Mouse (Mus musculus) heart, embryonic 13.5 days (tissue): ENCODE measurements at regions not wholly inside any gene's neighbourhood (a gene's known extent, or its start where the extent isn't known, plus 50 kb on each side); places are given as distances from the start of the nearest gene placed in this dataset.
A peak's percentile ranks its signal among the peaks of the same experiment; 100 is the strongest.

ENCODE experiments used
- ATAC-seq: fragments of 200-750 bp; cut with Nextera tagmentation; 2 replicates; pipeline ENCODE4 v1.8.0; 2017; ENCODE audit warnings: moderate TSS enrichment; ENCODE audit not compliant: insufficient number of reproducible peaks, low FRiP score, low TSS enrichment; ENCODE audit errors: extremely low read depth
- H3K27ac ChIP-seq: fragments of 300-500 bp; sonication (generic); replicated peaks from 2 replicates; pipeline ENCODE4 v1.5.1; 2015; ENCODE audit warnings: moderate library complexity, mild to moderate bottlenecking, inconsistent platforms
- H3K27me3 ChIP-seq: fragments of 300-500 bp; sonication (generic); replicated peaks from 2 replicates; pipeline ENCODE4 v1.6.1; 2015; ENCODE audit warnings: mild to moderate bottlenecking, inconsistent platforms
- H3K36me3 ChIP-seq: fragments of 300-500 bp; sonication (generic); 2 replicates; pipeline ENCODE4 v1.6.1; 2015; ENCODE audit warnings: mild to moderate bottlenecking, inconsistent platforms
- H3K4me1 ChIP-seq: fragments of 300-500 bp; sonication (generic); 2 replicates; pipeline ENCODE4 v1.6.1; 2015; ENCODE audit warnings: inconsistent platforms
- H3K4me2 ChIP-seq: fragments of 300-500 bp; sonication (generic); 2 replicates; pipeline ENCODE4 v1.6.1; 2015; ENCODE audit warnings: inconsistent platforms, mild to moderate bottlenecking, moderate library complexity
- H3K4me3 ChIP-seq: fragments of 300-500 bp; sonication (generic); 2 replicates; pipeline ENCODE4 v1.5.1; 2015; ENCODE audit warnings: moderate library complexity, mild to moderate bottlenecking, inconsistent platforms
- H3K9ac ChIP-seq: fragments of 300-500 bp; sonication (generic); 2 replicates; pipeline ENCODE4 v1.6.1; 2015; ENCODE audit warnings: inconsistent platforms, mild to moderate bottlenecking, moderate library complexity
- H3K9me3 ChIP-seq: fragments of 300-500 bp; sonication (generic); 2 replicates; pipeline ENCODE4 v1.6.1; 2016; ENCODE audit warnings: inconsistent platforms
- WGBS: fragments of 180-500 bp; shearing (Covaris S2); methylation state at CpG from one replicate; pipeline ENCODE4 v1.1.7; 2015; ENCODE audit warnings: mixed read lengths; 5-methylcytosine and 5-hydroxymethylcytosine counted together

GRCm38 (mm10) chr19:56198474-56199236, 88.3 kb upstream of the Habp2 start:
- Histone ChIP-seq H3K27me3 (peaks cover 8% of the 10 kb centered on the region; the same call in 1 of the 2 replicates), H3K27ac (0 out of 2 replicates have a peak overlapping the region, but pooled peaks have one; percentile 8)
- 72% methylated on average over 15 of the region's 15 CpGs for WGBS

DNA sequence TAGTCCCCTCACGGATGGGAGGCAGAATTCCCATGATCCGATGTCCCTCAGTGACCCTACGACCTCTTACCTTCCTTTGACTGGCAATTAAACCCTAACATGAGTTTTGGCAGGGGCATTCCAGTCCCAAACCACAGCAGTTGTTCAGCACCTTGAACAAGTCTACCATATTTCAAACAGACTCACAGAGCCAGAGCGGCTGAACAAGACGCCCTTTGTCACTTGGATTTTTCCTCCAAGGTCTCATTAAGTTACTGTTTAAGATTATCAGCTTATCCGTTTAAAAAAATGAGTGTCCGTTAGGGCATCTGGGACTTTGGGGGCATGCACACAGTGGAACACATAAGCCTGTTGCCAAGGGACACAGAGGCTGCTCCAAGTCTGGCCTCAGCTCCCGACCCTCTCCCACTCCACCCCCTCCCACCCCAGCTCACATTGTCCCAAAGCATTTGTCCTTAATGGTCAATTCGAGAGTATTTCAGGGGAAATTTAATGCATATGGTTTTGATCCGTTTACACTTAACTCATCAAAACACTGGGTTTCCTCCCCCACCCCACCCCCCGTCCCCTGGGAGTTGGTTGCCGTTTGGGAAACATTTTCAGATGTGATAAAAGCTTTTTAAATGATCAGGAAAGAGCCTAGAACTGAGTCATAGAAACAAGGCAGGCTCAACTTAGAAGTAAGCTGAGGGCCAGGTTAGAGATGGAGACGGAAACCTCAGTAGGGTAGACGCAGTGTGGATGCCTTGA, 87.4 kb upstream of the Habp2 start:
- no peaks in the 10 kb centered on the region for H3K9me3 ChIP-seq
- WGBS = 59% methylated on average over 14 of the region's 14 CpGs
- peaks cover 3% of the 10 kb centered on the region; the same call in 1 of the 2 replicates for H3K4me1 ChIP-seq
- no peaks in the 10 kb centered on the region for H3K36me3 ChIP-seq
- peak overlapping the region; percentile 36 for H3K27ac ChIP-seq
- no peak overlapping the region for H3K4me2 ChIP-seq
- ATAC-seq = no peak
- H3K27me3 ChIP-seq = peaks cover 8% of the 10 kb centered on the region; the same call in 1 of the 2 replicates
- no peak overlapping the region for H3K4me3 ChIP-seq
- no peak overlapping the region for H3K9ac ChIP-seq

More at GRCm38 (mm10) chr19:56198474-56199236, 88.3 kb upstream of the Habp2 start:
- no peak for ATAC-seq
- 0 out of 2 replicates have a peak, but pooled peaks cover 3% of the 10 kb centered on the region for H3K4me1 ChIP-seq
- H3K36me3 ChIP-seq = no peaks in the 10 kb centered on the region
- H3K4me2 ChIP-seq = no peak overlapping the region
- no peak overlapping the region for H3K4me3 ChIP-seq
- H3K9ac ChIP-seq = no peak overlapping the region
- no peaks in the 10 kb centered on the region for H3K9me3 ChIP-seq

DNA sequence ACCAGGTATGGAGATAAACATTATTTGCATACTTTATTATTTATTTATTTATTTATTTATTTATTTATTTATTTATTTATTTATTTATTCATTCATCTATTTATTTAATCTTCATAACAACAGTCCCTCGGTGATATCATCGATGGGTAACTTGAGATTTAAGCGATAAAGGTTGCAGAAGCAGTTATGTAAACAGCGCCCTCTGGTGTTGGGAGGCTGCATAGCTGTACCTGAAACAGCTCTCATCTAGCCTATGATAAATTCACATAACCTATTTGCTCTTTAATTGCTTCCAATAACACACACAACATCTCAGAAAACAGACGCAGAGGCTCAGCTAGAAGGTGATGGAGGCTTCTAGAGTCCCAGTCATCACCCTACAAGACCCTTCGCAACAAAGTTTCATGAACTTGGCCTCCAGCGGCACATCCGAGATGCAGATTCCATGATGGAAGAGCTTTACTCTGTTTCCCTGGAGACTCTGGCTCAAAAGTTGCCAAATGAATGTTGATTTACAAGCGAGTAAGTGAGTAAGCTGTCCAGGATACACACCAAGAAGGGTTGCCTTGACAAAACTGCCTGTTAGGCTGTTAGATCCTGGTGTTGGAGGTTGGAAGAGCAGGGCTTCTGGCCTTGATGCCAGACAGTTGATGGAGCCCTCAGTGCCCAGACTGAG, 85.8 kb upstream of the Habp2 start:
- ATAC-seq = no peak
- no peak overlapping the region for H3K9ac ChIP-seq
- peaks cover 3% of the 10 kb centered on the region; the same call in 1 of the 2 replicates for H3K4me1 ChIP-seq
- no peaks in the 10 kb centered on the region for H3K36me3 ChIP-seq
- no peak overlapping the region for H3K27ac ChIP-seq
- H3K4me3 ChIP-seq = no peak overlapping the region
- no peaks in the 10 kb centered on the region for H3K9me3 ChIP-seq
- no peak overlapping the region for H3K4me2 ChIP-seq
- 78% methylated on average over 9 of the region's 9 CpGs for WGBS
- peaks cover 8% of the 10 kb centered on the region; the same call in 1 of the 2 replicates for H3K27me3 ChIP-seq

- Histone ChIP-seq H3K4me2 (no peak overlapping the region), H3K27ac (no peak overlapping the region), H3K36me3 (no peaks in the 10 kb centered on the region), H3K4me3 (no peak overlapping the region), H3K9ac (no peak overlapping the region), H3K4me1 (peaks cover 3% of the 10 kb centered on the region; the same call in 1 of the 2 replicates), H3K9me3 (no peaks in the 10 kb centered on the region), H3K27me3 (peaks cover 4% of the 10 kb centered on the region; the same call in 1 of the 2 replicates)
- no peak for ATAC-seq
These were observed 85.0 kb upstream of the Habp2 start for GRCm38 (mm10) chr19:56201738-56202480.

DNA sequence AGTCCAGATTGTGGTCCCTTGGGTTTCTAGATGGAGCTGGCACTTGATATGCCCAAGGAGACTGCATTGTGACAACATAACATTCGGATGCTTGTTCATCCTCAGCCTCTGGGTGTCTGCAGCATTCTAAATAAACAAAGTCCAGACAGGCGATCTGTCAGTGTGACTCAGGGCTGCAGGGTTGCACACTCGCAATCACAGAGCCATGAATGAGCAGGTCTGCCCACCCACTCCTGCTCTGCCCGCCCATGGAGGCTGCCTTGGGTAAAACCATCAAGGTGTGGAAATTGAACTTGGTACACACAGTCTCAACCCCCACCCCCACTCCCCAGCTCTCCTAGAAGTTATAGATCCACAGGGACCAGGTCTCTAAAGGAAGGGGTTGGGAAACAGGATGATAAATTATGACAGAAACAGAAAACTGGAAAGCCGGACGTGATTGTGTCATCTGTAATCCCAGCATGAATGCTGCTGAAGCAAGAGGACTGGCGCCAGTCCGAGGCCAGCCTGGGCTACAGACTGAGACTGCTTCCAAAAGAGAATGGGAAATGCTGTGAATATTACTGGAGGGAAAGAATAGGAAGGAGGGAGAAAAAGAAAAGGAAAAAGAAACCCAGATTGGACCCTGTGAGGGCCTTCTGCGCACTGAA, 84.3 kb upstream of the Habp2 start:
- Histone ChIP-seq H3K4me3 (no peak overlapping the region), H3K27ac (no peak overlapping the region), H3K9ac (no peak overlapping the region), H3K36me3 (no peaks in the 10 kb centered on the region), H3K27me3 (no peaks in the 10 kb centered on the region; the same call in 1 of the 2 replicates), H3K4me2 (no peak overlapping the region), H3K9me3 (no peaks in the 10 kb centered on the region), H3K4me1 (peaks cover 3% of the 10 kb centered on the region; the same call in 1 of the 2 replicates)
- WGBS = 63% methylated on average over 9 of the region's 9 CpGs
- no peak for ATAC-seq

GRCm38 (mm10) chr19:56218536-56218935, 68.4 kb upstream of the Habp2 start:
- no peaks in the 10 kb centered on the region for H3K36me3 ChIP-seq
- H3K9ac ChIP-seq = no peak overlapping the region
- ATAC-seq = no peak
- H3K27me3 ChIP-seq = 0 out of 2 replicates have a peak, but pooled peaks cover 1% of the 10 kb centered on the region
- H3K4me2 ChIP-seq = no peak overlapping the region
- H3K27ac ChIP-seq = no peak overlapping the region
- no peaks in the 10 kb centered on the region for H3K9me3 ChIP-seq
- H3K4me3 ChIP-seq = no peak overlapping the region
- no peaks in the 10 kb centered on the region for H3K4me1 ChIP-seq
- 63% methylated on average over 6 of the region's 6 CpGs for WGBS

GRCm38 (mm10) chr19:56220724-56221407, 66.1 kb upstream of the Habp2 start:
- no peak overlapping the region for H3K27ac ChIP-seq
- H3K4me1 ChIP-seq = no peaks in the 10 kb centered on the region
- H3K9ac ChIP-seq = no peak overlapping the region; the same call in 1 of the 2 replicates
- H3K27me3 ChIP-seq = peaks cover 15% of the 10 kb centered on the region
- H3K9me3 ChIP-seq = no peaks in the 10 kb centered on the region
- H3K4me2 ChIP-seq = no peak overlapping the region
- WGBS = 67% methylated on average over 15 of the region's 15 CpGs
- ATAC-seq = no peak
- H3K36me3 ChIP-seq = no peaks in the 10 kb centered on the region
- H3K4me3 ChIP-seq = no peak overlapping the region

DNA sequence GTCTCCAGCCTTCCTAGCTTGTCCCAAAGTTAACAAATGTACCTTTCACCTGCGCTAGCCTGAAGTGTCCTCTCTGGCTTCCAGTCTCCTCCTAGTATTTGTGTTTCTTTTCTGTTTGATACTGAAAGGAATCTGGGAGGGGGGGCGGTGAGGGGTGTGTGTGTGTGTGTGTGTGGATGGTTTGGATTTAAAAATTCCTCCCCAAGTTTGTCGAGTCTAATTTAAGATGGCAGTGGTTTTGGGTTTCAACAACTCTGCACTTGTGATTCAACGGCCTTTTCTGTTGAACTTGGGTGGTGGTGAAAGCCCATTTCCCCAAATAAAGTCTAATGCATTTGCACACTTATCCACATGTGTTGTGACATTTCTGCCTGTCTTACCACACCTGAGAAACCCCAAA, 64.4 kb upstream of the Habp2 start:
- ATAC-seq = no peak
- Histone ChIP-seq H3K4me1 (no peaks in the 10 kb centered on the region), H3K27ac (no peak overlapping the region), H3K9ac (no peak overlapping the region), H3K36me3 (no peaks in the 10 kb centered on the region), H3K4me3 (no peak overlapping the region), H3K9me3 (no peaks in the 10 kb centered on the region), H3K4me2 (no peak overlapping the region), H3K27me3 (peaks cover 15% of the 10 kb centered on the region)
- 64% methylated on average over 4 of the region's 4 CpGs for WGBS

DNA sequence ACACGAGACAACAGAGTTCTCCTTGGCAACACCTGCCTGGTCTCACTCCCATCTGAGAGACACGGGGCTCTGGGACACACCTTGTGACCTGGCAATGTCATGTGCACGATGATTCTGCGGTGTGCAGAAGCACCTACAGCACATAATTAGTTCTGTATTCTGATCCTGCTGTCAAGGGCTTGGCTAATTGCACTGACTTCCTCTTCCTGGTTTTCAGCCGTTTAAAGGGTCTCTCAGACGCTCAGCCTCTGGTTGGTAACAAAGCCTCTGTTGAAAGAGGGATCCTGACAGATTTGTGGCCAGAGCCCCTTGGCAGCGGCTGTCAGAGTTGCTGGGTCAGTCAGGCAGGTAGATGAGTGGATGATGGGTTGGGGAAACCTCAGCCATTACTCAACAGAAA, 61.9 kb upstream of the Habp2 start:
- 41% methylated on average over 7 of the region's 7 CpGs for WGBS
- H3K27me3 ChIP-seq = peaks cover 15% of the 10 kb centered on the region
- H3K4me1 ChIP-seq = no peaks in the 10 kb centered on the region
- H3K36me3 ChIP-seq = no peaks in the 10 kb centered on the region
- no peak overlapping the region for H3K4me3 ChIP-seq
- H3K4me2 ChIP-seq = no peak overlapping the region
- H3K9ac ChIP-seq = no peak overlapping the region
- no peak for ATAC-seq
- no peak overlapping the region for H3K27ac ChIP-seq
- H3K9me3 ChIP-seq = no peaks in the 10 kb centered on the region

DNA sequence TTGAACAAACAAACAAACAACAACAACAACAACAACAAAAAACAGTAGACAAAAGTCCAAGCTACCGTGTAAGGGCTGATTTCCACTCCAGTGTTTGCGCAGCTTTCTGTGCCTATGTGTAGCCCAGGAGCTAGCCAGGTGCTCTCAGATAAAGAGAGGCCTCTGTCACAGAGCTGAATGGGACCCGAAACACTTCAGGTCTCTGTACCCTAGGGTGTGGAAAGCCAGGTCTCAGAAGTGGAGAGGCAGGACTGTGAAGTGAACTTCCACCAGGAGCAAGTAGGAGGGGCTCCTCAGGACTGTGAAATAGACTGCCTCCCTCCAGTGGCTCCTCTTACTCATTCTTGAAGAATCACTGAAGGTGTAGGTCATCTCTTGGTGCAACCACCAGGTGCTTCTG, 61.4 kb upstream of the Habp2 start:
- Histone ChIP-seq H3K9ac (no peak overlapping the region), H3K36me3 (no peaks in the 10 kb centered on the region), H3K4me2 (no peak overlapping the region), H3K4me1 (no peaks in the 10 kb centered on the region), H3K4me3 (no peak overlapping the region), H3K27ac (no peak overlapping the region), H3K27me3 (peaks cover 15% of the 10 kb centered on the region), H3K9me3 (no peaks in the 10 kb centered on the region)
- ATAC-seq = no peak
- WGBS = 73% methylated on average over 3 of the region's 3 CpGs
